Mouse (Mus musculus) heart, adult 2 months (tissue): Measurements from ENCODE around the gene Cirbp.

Source experiments
- CTCF ChIP-seq: fragments of 200-600 bp; IDR thresholded peaks from 2 replicates; pipeline ENCODE4 v1.8.1; 2022; ENCODE audit warnings: antibody characterized with exemption, mild to moderate bottlenecking, moderate library complexity
- EP300 ChIP-seq: fragments of 200-500 bp; IDR thresholded peaks from 2 replicates; pipeline ENCODE4 v1.6.1; 2011; ENCODE audit warnings: low read depth, low read length, control low read depth; ENCODE audit not compliant: insufficient read depth
- POLR2A ChIP-seq: fragments of 200-500 bp; IDR thresholded peaks from 2 replicates; pipeline ENCODE4 v1.6.1; 2011; ENCODE audit warnings: mild to moderate bottlenecking, low read depth, low read length, control low read depth; ENCODE audit not compliant: insufficient read depth

DNA sequence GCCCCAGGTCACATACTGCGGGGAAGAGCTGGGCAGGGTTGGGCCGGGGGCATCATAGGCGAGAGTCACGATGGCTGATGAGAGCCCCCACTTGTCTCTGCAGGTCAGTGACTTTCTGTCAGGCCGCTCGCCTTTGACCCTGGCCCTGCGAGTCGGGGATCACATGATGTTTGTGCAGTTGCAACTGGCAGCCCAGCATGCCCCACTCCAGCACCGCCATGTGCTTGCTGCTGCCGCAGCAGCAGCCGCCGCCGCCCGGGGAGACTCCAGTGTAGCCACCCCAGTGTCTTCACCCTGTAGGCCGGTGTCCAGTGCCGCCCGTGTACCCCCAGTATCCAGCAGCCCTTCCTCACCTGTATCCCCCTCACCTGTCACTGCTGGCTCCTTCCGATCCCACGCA lies 12.1 kb upstream of the Cirbp start:
- TF ChIP-seq CTCF (no peak), EP300 (no peak), POLR2A (no peak)
